8 mouse cellular contexts compared by ENCODE assay signal in genomic region chr3:133092274-133092853, GRCm38 (mm10). TPM values are rescaled to one million over a fixed set of nuclear protein-coding genes. Genes with fewer than 3 reads are reported as not detected.
A peak's percentile ranks its signal among the peaks of the same experiment; 100 is the strongest.
DNase-seq lines count a peak whose midpoint lies in the region; ATAC-seq and TF ChIP-seq lines count a peak whose summit lies in the region.

No protein-coding gene starts in this region.

- ATAC-seq in lung, embryonic 15.5 days (ENCODE audit: borderline replicate concordance, extremely low read depth, low FRiP score, low TSS enrichment): no peak
- ATAC-seq in limb, embryonic 15.5 days (ENCODE audit: insufficient number of reproducible peaks, low FRiP score, low TSS enrichment, low read depth): no peak

- peaks cover 15% of the 10 kb centered on the region for H3K4me1 ChIP-seq in lung, embryonic 15.5 days
- H3K4me1 ChIP-seq in forebrain, embryonic 10.5 days: peaks cover 35% of the 10 kb centered on the region
- H3K4me1 ChIP-seq in limb, embryonic 15.5 days: peaks cover 9% of the 10 kb centered on the region
- 0 out of 2 replicates have a peak, but pooled peaks cover 2% of the 10 kb centered on the region for H3K4me1 ChIP-seq in small intestine, adult 2 months (ENCODE audit: control insufficient read depth, insufficient read depth, insufficient read length, low read length)

- peak overlapping the region; percentile 88 for H3K4me3 ChIP-seq in lung, embryonic 15.5 days
- peak overlapping the region; percentile 87 for H3K4me3 ChIP-seq in forebrain, embryonic 10.5 days
- peak overlapping the region; percentile 85 for H3K4me3 ChIP-seq in limb, embryonic 15.5 days
- H3K4me3 ChIP-seq in small intestine, adult 2 months (ENCODE audit: low read depth, low read length): peak overlapping the region; percentile 91

- peak overlapping the region; percentile 95 for H3K9ac ChIP-seq in lung, embryonic 15.5 days
- H3K9ac ChIP-seq in limb, embryonic 15.5 days: peak overlapping the region; percentile 99

- H3K27ac ChIP-seq in lung, embryonic 15.5 days: peak overlapping the region; percentile 99
- peak overlapping the region; percentile 99 for H3K27ac ChIP-seq in forebrain, embryonic 10.5 days
- H3K27ac ChIP-seq in limb, embryonic 15.5 days: peak overlapping the region; percentile 99
- H3K27ac ChIP-seq in small intestine, adult 2 months (ENCODE audit: insufficient read depth, low read depth, low read length): peak overlapping the region; percentile 89

- no peaks in the 10 kb centered on the region for H3K9me3 ChIP-seq in lung, embryonic 15.5 days
- no peaks in the 10 kb centered on the region for H3K9me3 ChIP-seq in forebrain, embryonic 10.5 days
- no peaks in the 10 kb centered on the region for H3K9me3 ChIP-seq in limb, embryonic 15.5 days

- TF ChIP-seq CTCF in small intestine, adult 2 months (IDR thresholded peaks at IDR 0.05; ENCODE audit: extremely low read depth, insufficient read length, insufficient replicate concordance, low read depth, low read length): no peak

- no peak for TF ChIP-seq POLR2A in small intestine, adult 2 months (IDR thresholded peaks at IDR 0.05; ENCODE audit: low read depth, low read length)

- under 1% methylated on average over 7 of the region's 7 CpGs for WGBS in lung, embryonic 15.5 days
- under 1% methylated on average over 7 of the region's 7 CpGs for whole genome bisulfite sequencing in forebrain, embryonic 10.5 days
- WGBS in limb, embryonic 15.5 days: under 1% methylated on average over 7 of the region's 7 CpGs
- WGBS in small intestine, adult 2 months: under 1% methylated on average over 7 of the region's 7 CpGs

- DNase-seq in lung, postnatal 10 days: no peak
- no peak for DNase-seq in forebrain, embryonic 10.5 days (ENCODE audit: extremely low spot score, low spot score)
- DNase-seq in embryo, embryonic 9.5 days (ENCODE audit: extremely low spot score): no peak
- no peak for DNase-seq in gastrocnemius, postnatal 4 days (ENCODE audit: low spot score in 2 of 2)
- DNase-seq in layer of hippocampus, adult 9-11 months: no peak

- peak overlapping the region; percentile 58 for H3K4me2 ChIP-seq in lung, embryonic 15.5 days
- peak overlapping the region; percentile 52 for H3K4me2 ChIP-seq in limb, embryonic 15.5 days

- no peaks in the 10 kb centered on the region for H3K27me3 ChIP-seq in lung, embryonic 15.5 days
- no peaks in the 10 kb centered on the region for H3K27me3 ChIP-seq in forebrain, embryonic 10.5 days (ENCODE audit: poor library complexity, severe bottlenecking)
- H3K27me3 ChIP-seq in limb, embryonic 15.5 days: no peaks in the 10 kb centered on the region
- no peaks in the 10 kb centered on the region for H3K27me3 ChIP-seq in small intestine, adult 2 months (ENCODE audit: control insufficient read depth, insufficient read depth, low read length)

- no peaks in the 10 kb centered on the region for H3K36me3 ChIP-seq in lung, embryonic 15.5 days
- peaks cover 15% of the 10 kb centered on the region for H3K36me3 ChIP-seq in forebrain, embryonic 10.5 days (replicated peaks)
- peaks cover 6% of the 10 kb centered on the region for H3K36me3 ChIP-seq in limb, embryonic 15.5 days
- peaks cover under 1% of the 10 kb centered on the region; the same call in 1 of the 2 replicates for H3K36me3 ChIP-seq in small intestine, adult 2 months (ENCODE audit: control insufficient read depth, insufficient read depth, low read length)

RNA-seq across cellular contexts. Expression of gene Gstcd, which starts 0.5 kb away (rescaled TPM):
- polyA plus RNA-seq in lung, embryonic 15.5 days (2015; fragmentation: Nextera tagmentation; extraction: Ambion mirVana): 7.4 and 8.2 TPM in 2 replicates
- polyA plus RNA-seq in forebrain, embryonic 10.5 days (2016; fragmentation: Nextera tagmentation; extraction: Ambion mirVana): 8.8 and 10.0 TPM in 2 replicates
- polyA plus RNA-seq in limb, embryonic 15.5 days (2015; fragmentation: Nextera tagmentation; extraction: Ambion mirVana): 5.5 and 6.8 TPM in 2 replicates
- polyA plus RNA-seq in small intestine, adult 2 months (2012; rRNA removed): 1.3 and 2.2 TPM in 2 replicates
- total RNA-seq in gastrocnemius, postnatal 4 days (2021): 10 to 100 TPM; 13.0 to 14.4 TPM

RNA-seq across cellular contexts. Expression of gene Ints12, which starts 0.7 kb away (rescaled TPM):
- polyA plus RNA-seq in lung, embryonic 15.5 days (2015; fragmentation: Nextera tagmentation; extraction: Ambion mirVana): 20.4 and 21.8 TPM in 2 replicates
- 23.7 and 24.5 TPM in 2 replicates for polyA plus RNA-seq in forebrain, embryonic 10.5 days (2016; fragmentation: Nextera tagmentation; extraction: Ambion mirVana)
- 19.1 and 20.5 TPM in 2 replicates for polyA plus RNA-seq in limb, embryonic 15.5 days (2015; fragmentation: Nextera tagmentation; extraction: Ambion mirVana)
- polyA plus RNA-seq in small intestine, adult 2 months (2012; rRNA removed): 3.7 and 4.1 TPM in 2 replicates
- total RNA-seq in gastrocnemius, postnatal 4 days (2021): 10 to 100 TPM in 1 of 2 experiments, 1 to 10 TPM in 1; 9.2 to 10.7 TPM
